Mouse (Mus musculus): ENCODE measurements around the gene Arid1b.

Gene Arid1b

DNA sequence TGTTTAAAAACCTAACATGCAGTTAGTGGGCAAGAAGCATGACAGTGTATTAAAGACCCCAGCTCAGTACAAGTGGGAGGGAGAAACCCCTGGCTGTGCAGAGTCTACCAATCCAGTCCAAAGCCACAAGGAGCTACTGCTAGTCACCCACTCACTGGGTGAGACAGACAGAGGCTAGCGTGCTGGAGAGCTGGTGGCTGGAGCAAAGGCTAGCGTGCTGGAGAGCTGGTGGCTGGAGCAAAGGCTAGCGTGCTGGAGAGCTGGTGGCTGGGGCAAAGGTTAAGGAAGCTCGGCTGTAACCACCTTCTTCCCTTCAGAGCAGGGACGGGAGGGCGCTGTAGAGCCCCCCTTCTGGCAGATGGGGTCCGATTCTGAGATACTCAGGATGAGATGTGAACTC is 320.6 kb downstream of the Arid1b start:
- in situ Hi-C loops (cut with MboI), result no loop called here

DNA sequence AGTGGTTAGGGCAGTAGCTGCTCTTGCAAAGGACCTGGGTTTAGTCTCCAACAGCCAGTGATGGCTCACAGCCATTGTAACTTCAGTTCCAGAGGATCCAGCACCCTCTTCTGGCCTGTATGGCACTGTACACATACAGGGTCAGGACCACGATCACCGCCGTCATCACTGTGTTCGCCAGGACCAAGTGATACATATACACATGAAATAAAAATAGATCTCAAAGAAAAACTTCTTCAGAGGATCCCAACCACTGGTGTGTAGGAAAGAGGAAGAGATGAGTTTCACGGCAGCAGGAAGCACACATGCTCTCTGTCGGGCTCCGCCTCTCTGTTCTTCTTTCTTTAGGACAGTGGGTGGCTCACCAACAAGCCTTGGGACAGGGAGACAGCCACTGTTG is 322.4 kb downstream of the Arid1b start:
- in situ Hi-C loops (cut with MboI), result no loop called here

DNA sequence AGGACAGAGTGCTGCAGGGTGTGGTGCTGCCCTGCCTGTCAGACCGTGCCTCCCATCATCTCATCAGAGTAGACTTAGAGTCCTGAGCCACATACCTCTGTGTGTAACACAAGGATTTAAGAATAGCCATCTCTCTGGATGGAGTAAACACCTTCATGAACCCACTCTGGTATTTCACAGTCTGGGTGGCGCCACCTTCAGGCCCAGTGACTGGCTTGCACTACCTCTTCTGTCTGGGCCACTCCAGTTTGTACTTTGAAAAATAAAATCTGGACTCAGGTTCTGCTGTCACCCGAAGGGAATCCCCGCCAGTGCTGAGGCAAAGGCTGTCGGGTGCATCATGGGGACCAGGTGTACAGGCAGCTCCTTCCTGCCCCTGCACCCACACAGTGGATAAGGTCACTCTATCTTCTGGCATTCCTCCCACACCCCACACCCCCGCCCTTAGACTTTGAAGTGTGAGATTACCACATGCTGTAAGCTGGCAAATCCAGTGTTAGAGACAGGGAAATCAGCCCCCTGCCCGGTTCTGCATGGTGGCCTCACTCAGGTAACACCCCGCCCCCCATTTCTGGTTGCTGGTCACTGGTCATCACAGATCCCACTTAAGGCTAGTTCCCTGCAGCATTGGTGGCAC is 327.6 kb downstream of the Arid1b start:
- in situ Hi-C loops (cut with MboI), result no loop called here

DNA sequence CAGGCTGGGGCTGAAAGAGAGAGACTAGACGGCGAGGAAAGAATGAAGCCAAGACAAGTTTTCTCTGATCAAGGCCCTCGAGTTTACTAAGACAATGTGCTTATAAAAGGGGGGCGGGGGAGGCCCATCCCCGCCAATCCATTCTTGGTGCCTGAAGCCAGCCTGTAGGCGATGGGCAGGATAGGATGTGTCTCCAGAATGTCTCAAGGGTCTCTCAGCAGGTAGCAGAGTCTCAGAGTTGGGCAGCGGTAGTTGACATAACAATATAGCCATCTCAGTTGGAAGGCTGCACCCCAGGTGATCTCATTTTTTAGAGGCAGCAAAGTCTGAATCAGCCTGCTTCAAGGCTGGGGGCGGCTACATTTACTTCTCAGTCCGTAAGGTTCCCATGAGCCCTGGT is 328.5 kb downstream of the Arid1b start:
- in situ Hi-C loops (cut with MboI), result no loop called here

DNA sequence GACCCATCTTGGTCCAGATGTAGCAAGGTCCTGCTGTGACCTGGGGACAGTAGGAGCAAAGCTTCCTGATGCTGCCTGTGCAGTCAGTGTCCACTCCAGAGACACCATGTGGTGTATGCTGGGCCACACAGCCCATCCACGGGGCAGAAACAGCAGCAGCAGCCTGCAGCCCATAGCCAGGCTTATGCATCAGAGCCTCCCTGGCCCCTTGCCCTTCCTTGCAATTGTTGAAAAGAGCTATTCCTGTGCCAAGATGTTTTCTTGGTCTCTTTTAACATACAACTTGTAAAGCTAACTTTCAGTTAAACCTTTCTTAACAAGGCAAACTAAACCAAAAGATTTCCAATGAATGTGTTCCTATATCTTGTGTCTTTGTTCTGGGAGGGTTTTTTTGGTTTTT is 329.6 kb downstream of the Arid1b start:
- in situ Hi-C loops (cut with MboI), result no loop called here

DNA sequence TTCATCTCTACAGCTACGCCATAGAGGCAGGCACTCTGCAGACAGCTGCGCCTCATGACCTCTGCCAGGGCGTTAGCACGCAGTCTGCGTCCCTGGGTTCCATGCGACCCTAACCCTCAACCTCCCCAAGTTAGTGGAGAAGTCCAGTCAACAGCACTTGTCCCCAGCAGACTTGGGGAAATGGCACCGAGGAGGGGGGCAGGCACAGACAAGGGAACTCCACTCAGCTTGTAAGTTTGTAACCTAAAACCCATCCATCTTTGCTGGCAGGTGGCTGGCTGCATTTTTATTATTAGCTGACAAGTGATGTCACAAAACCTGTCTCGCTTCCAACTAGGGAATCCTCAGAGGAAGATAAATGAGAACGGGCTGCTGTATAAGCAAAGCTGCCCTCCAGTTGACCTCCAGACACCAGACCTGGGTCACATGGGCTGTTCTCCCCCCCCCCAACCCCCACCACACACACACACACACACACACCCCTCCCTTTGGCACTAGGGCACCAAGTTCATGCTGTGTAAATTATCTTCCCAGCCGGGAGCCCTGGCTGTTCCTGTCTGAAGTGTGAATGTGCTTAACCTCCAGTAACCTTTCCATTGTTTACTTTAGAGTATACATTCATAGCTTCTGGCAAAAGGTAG is 330.2 kb downstream of the Arid1b start:
- in situ Hi-C loops (cut with MboI), result no loop called here

DNA sequence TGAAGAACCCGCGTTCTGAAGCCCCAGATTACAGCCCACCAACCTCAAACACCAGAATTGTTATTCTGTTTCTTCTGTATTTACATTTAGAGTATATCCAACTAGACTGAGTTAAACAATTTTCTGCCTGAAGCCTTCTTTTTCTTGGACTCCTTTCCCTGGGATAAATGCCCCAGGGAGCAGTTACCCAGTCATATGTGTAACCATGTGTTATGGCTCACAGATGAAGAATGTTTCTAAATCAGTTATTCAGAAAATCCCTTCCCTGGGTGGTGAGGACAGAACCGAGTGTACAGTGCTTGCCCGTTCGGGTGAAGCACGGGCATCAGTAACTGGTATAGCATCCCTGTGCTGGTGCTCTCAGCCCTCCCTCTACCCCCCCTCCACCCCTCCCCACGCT is 332.6 kb downstream of the Arid1b start:
- in situ Hi-C loops (cut with MboI), result no loop called here

DNA sequence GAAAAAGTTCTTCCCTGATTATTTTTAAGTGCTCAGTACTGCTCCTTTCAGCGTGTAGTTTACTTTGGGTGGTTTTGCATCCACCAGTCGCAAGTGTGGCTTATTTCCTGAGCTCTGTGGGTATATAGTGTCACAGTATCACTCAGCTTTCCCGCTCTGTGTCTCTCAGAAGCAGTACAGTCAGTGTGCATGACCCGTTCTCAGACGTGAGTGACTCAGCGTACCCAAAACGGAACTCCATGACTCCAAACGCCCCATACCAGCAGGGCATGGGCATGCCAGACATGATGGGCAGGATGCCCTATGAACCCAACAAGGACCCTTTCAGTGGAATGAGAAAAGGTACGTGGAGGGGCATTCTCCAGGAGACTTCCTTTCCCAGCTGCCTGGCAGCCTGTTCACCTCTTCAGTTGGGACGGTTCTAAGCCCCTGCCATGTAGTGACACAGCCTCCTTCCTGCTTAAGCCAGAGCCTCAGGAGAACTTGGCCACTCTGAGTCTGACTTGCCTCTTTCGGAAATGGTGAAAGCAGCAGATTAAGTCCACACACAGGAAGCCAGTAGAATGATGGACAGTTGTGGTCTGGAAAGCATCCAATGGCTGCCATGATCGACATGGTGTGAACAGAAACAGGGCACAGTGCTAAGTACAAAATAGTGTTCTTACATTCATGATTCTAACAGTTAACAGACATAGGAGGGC is 333.5 kb downstream of the Arid1b start:
- in situ Hi-C loops (cut with MboI), result no loop called here

DNA sequence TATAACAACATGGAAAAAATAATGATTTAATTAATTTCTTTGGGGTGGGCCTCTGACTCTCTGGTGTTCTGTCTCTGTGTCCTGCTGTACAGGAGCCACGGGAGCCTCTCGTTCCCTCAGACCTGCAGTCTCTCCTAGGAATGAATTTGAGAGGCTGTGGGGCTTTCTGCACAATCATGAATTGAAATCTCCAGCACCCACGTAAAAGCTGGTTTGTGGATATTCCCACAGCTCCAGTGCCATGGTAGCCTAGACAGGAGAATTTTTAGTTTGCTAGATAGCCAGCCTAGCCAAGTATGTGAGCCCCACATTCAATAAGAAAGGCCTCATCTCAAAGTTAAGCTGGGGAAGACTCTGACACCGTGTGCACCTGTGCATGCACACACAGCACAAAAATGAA is 335.3 kb downstream of the Arid1b start:
- in situ Hi-C loops (cut with MboI), result no loop called here

DNA sequence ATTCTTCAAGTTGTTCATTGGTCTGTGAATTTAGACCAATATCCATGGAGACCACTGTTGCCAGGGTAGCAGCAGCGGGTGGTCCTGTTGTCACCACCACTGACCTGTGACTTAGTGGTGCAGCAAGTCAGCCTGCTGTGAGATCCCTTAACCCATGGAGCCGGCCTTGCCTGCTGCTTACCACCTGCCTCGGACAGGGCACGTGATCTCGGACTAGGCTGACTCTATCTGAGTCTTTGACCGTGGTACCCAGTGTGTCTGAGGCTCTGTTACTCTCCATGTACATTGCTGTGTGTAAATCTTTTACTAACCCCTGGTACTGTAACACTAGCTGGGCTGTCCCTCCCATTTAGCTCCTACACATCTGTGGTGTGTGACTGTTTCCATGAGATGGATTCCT is 335.9 kb downstream of the Arid1b start:
- in situ Hi-C loops (cut with MboI), result no loop called here

DNA sequence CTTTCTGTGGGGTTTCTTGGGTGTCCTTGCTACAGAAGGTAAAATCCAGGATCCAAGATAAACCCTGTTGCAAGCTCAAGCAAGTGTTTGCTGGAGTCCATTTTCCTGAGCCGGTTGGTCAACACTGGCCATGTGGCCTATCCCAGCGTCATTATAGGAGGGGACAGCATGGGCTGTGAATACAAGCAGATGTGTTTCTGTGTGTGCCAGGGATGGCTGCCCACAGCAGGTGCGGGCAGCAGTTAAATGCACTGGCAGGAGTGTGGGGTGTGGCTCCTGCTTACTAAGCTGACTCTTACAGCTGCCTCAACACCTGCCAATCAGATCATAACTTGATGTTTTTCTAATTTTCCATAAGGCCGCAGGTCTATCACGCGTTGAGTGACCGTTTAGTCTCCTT is 336.5 kb downstream of the Arid1b start:
- in situ Hi-C loops (cut with MboI), result no loop called here

DNA sequence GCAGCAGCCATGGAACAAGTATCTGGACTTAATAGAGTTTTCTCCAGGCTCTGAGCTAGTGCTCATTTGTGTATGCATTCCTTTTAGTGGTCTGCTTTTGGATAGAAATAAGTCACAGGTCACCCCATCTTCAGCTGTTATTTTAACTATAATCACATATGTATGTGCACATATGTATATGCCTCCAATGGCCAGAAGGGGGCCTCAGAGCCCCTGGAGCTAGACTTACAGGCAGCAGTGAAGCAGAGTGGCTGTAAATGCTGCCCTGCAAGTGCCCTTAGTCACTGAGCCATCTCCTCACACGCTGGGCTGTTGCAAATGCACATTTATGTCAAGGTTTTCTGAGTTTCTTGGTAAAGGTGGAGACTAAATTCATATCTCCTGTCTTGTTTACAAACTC is 337.3 kb downstream of the Arid1b start:
- in situ Hi-C loops (cut with MboI), result no loop called here

DNA sequence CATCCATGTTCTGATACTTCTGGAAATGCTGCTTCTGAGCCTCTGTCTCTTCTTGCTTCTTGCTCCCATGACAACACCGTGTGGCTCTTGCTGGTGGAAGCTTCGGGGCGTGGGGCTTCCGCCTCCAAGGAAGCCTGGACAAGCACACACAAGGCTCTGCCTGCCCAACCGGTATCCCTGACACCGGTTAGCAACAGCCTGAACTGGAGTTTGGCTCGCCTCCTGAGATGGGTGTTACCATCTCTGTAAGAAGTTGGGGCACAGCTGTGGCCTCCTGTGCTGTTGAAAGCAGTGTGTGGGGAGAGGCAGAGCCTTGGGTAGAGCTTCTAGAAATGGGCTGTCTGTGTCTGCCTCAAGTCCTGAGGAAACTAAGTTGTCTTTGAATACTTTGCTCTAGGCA is 340.4 kb downstream of the Arid1b start:
- in situ Hi-C loops (cut with MboI), result no loop called here

DNA sequence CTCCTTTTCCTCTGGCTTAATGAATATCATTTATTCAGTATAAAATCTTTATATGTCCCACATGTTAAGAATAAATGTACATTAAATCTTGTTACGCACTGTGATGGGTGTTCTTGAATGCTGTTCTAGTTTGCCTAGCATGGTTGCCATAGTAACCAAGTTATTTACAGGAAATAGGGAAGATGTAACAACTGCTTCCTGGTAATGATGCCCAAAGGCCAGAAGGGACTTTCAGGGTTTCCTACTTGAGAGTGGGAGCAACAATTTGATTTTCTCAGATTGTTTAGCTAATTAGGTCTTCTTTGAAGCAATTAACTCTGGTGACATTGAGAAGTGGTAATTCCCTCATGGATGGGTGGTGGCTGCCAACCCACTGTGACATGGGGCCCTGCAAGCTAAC is 350.3 kb downstream of the Arid1b start:
- in situ Hi-C loops (cut with MboI), result no loop called here

DNA sequence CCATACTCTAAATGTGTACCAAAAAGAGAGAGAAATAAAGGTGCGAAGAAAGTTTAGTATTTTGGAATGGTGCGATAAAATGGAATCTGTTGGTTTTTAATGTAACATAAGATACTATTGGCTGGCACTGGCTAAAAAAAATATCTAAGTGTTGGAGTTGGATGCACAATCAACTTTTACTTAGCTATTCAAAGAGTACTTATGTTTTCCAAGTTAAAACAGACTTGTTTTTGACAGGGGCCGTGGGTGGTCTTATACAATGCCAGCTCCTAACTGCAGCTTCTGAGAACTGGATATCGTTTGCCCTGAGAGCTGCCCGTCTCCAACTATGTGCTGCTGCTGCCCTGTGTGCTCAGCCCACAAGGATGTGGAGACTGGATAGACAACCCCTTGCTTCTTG is 351.7 kb downstream of the Arid1b start:
- in situ Hi-C loops (cut with MboI), result no loop called here

DNA sequence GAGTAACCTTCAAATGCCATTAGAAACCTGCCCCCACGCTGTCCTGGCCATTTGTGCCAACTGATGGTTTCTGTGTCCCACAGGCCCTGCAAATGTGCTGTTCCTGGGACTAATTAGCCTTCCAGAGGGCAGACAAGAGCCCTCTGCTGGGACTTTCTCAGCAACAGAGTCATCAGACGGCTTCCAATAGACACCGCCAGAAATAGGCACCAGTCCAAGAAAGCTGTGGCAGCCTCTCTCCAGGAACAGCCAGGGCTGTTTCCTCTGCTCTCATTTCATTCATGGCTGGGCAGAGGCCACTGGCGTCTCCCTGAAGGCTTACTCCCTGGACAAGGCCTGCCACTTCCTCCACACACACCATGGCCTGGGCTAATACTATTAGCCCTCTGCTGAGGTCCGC is 358.8 kb downstream of the Arid1b start:
- in situ Hi-C loops (cut with MboI), result no loop called here

DNA sequence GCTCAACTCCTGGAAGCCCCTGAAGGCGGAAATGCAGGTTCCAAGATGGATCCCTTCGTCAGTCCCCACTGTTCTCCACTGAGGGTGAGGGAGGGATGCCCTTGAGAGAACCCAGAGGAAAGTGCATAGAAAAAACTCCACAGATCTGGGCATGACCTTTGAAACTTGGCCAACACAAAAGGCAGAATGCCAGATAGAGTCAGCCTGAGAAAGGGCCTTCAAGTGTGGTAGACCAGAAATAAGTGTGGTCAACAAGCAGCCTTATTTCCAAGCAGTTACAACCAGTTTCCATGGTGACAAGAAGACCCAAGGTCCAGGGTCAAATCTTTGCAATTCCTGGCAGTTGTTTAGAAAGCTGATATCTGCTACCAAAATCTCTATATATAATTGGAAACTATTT is 366.6 kb downstream of the Arid1b start:
- in situ Hi-C loops (cut with MboI), result no loop called here

DNA sequence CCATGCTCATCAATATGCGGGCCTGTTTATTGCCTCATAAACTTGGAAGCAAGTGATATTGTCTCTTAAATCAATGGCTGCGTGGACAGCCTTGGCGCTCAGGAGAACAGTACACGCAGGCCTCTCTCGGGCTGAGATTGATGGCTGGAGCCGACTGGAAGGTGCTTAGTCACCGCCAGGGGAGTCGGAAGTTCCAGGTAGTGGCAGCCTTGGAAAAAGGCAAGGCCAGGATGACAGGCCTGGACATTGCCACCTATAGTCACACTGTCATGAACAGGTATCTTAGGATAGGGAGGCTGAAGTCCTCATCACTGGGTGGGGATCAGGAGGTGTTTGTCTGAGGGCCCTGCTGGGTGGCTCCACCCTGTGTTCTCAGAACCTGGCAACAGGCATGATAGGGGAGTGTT is 371.9 kb downstream of the Arid1b start:
- in situ Hi-C loops (cut with MboI), result no loop called here

DNA sequence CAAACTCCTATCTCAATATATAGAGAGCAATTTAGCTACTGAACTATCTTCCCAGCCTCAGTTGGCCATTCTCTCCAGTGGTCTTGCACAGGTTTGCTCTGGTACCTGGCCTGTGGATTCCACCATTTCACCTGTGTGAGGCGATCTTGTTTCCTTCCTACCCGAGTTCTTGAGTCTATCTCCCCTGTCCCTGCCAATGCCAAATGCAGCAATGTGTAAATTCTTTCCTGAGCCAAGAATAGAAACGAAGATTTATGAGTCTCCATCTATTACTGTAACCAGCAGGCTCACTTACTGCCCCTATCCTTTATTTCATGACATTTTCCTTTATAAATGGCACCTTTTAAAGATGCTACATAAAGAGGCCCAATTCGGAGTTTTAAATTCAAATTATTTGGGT is 376.9 kb downstream of the Arid1b start:
- in situ Hi-C loops (cut with MboI), result no loop called here

DNA sequence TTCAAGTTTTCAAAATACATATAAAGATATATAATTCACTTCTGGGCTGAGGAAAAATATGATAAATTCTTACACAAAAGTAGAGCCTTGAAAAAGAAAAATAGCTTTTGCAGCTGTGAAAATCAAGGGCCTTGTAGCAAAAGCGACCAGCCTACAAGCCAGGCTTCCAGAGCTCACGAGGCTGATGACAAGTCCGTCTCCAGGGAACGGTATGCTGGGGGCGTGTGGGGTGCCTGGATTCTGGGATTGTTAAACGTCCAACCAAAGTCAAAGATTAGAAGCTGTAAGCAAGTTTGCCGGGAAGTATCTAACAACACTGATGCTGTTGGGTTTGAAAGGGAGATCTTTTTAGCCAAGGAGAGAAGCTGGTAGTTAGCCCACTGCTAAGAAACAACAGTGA is 377.4 kb downstream of the Arid1b start:
- in situ Hi-C loops (cut with MboI), result no loop called here

DNA sequence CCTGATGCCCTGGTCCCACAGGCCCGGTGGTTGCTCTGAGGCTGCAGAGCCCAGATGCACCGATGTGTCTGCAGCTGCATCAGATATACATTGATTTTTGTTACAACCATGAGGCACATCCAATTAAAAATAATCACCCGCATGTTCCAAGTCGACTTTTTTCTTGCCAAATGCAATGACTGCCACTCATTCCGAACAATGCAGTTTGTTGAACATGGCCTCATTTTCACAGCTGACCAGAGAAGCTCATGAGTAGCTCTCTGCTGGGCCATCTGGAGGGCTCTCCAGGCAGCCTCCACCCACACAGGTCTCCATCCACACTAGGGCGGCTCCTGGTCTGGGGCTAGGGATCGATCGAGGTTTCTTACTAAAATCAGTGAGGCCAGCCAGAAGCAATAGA is 378.8 kb downstream of the Arid1b start:
- in situ Hi-C loops (cut with MboI), result no loop called here

DNA sequence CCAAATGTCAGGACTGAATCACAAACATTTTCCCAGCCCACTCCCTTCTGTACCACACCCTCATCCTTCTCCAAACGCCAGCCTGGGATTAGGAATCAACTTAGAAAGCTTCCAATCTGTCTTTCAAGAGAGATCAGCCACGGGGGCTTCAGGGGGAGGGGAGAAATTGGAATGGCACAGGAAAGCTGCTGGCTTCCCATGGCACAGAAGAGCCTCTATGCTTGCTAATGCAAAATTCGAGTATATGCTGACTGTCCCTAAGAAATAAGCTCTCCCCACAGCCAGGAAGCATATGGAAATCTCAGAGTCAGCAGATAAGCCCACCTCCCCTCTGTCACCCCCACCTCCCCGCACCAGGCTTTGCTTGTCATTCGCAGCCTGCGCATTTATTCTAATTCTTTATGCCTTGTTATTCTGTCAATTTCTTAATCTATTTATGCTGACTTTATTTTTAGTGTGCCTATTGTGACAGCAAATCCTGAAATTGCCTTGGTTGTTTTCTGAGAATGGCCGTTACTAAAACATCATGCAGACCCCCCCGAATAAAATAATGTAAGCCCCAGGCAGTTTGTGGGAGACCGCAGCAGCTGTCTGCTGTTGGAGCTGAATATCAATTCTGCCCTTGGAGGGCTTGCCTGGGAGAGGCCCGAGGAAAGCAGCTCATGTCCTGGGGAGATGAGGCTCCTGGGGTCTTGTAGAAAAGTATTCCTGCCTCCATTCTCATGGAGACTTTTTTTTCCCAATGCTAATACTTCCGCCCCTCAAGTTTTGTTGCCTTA is 383.2 kb downstream of the Arid1b start:
- in situ Hi-C loops (cut with MboI), result no loop called here

DNA sequence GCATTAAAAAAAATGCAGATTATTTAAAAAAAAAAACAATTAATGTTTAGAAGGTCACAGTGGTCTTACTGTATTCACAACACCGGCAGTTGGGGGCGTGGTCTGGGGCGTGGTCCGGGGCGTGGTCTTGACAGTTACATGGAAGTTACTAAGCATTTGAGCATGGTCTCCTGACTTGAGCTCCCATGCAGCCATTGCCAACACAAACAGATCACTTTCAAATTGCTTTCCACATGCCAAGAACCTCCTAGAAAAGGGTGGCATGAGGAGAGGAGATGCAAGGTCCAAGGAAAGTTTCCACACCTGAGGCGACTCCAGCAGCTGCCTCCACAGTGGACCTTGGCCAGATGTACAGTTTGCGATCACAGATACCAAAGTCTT is 383.8 kb downstream of the Arid1b start:
- in situ Hi-C loops (cut with MboI), result no loop called here

Data from mature B cell (primary cell).